Mouse (Mus musculus) cerebellum, adult 2 months (tissue): ENCODE data around the gene Sirt6.

ENCODE experiments used
- CTCF ChIP-seq: fragments of 200-500 bp; IDR thresholded peaks from 2 replicates; pipeline ENCODE4 v1.5.1; 2011; ENCODE audit warnings: low read depth, mild to moderate bottlenecking, control low read depth, low read length, moderate library complexity, borderline replicate concordance; ENCODE audit not compliant: insufficient read depth
- POLR2A ChIP-seq: fragments of 200-500 bp; IDR thresholded peaks from 2 replicates; pipeline ENCODE4 v1.6.1; 2011; ENCODE audit warnings: low read length, control low read depth, borderline replicate concordance; ENCODE audit not compliant: insufficient read depth

GRCm38 (mm10) chr10:81656174-81656573 lies 28.6 kb upstream of the Sirt6 start:
- TF ChIP-seq POLR2A (no peak), CTCF (no peak)
